Mouse (Mus musculus) megakaryocyte, embryonic 14.5 days (primary cell): ENCODE results near the gene Gca.

ENCODE experiments used
- FLI1 ChIP-seq: IDR thresholded peaks from 2 replicates; pipeline ENCODE4 v1.6.1; 2012; ENCODE audit warnings: low read length, inconsistent platforms, mixed read lengths
- GATA1 ChIP-seq: IDR thresholded peaks from 3 replicates; pipeline ENCODE4 v1.6.1; 2012; ENCODE audit warnings: mixed read lengths, low read length, inconsistent platforms, borderline replicate concordance

GRCm38 (mm10) chr2:62639869-62640268, 24.2 kb upstream of the Gca start:
- TF ChIP-seq FLI1 (no peak), GATA1 (no peak)
